Mouse (Mus musculus) hindbrain, embryonic 13.5 days (tissue): ENCODE data around the gene Dlgap1. TPM values are rescaled to one million over a fixed set of nuclear protein-coding genes. Genes with fewer than 3 reads are reported as not detected.

Experiments used
- ATAC-seq: fragments of 200-750 bp; cut with Nextera tagmentation; 2 replicates; pipeline ENCODE4 v1.8.0; 2017; ENCODE audit warnings: moderate TSS enrichment; ENCODE audit not compliant: low FRiP score
- H3K27ac ChIP-seq: fragments of 300-500 bp; sonication (generic); 2 replicates; pipeline ENCODE4 v1.5.1; 2015; ENCODE audit warnings: inconsistent platforms, mild to moderate bottlenecking, moderate library complexity
- H3K27me3 ChIP-seq: fragments of 300-500 bp; sonication (generic); 2 replicates; pipeline ENCODE4 v1.6.1; 2015; ENCODE audit warnings: mild to moderate bottlenecking, inconsistent platforms
- H3K36me3 ChIP-seq: fragments of 300-500 bp; sonication (generic); 2 replicates; pipeline ENCODE4 v1.6.1; 2015; ENCODE audit warnings: mild to moderate bottlenecking, inconsistent platforms
- H3K4me1 ChIP-seq: fragments of 300-500 bp; sonication (generic); replicated peaks from 2 replicates; pipeline ENCODE4 v1.6.1; 2015; ENCODE audit warnings: inconsistent platforms
- H3K4me2 ChIP-seq: fragments of 300-500 bp; sonication (generic); 2 replicates; pipeline ENCODE4 v1.6.1; 2015; ENCODE audit warnings: inconsistent platforms, mild to moderate bottlenecking, moderate library complexity
- H3K4me3 ChIP-seq: fragments of 300-500 bp; sonication (generic); 2 replicates; pipeline ENCODE4 v1.5.1; 2015; ENCODE audit warnings: mild to moderate bottlenecking, inconsistent platforms
- H3K9ac ChIP-seq: fragments of 300-500 bp; sonication (generic); 2 replicates; pipeline ENCODE4 v1.6.1; 2015; ENCODE audit warnings: mild to moderate bottlenecking, inconsistent platforms
- H3K9me3 ChIP-seq: fragments of 300-500 bp; sonication (generic); 2 replicates; pipeline ENCODE4 v1.6.1; 2016; ENCODE audit warnings: inconsistent platforms
- WGBS: fragments of 180-500 bp; shearing (Covaris S2); methylation state at CpG from one replicate; pipeline ENCODE4 v1.1.7; 2015; 5-methylcytosine and 5-hydroxymethylcytosine counted together
- polyA plus RNA-seq: library from polyadenylated mRNA; unstranded; fragments of >200 nt; fragmentation: Nextera tagmentation; extraction: Ambion mirVana; gene quantifications from 2 replicates; pipeline ENCODE4 v1.2.1, GENCODE M21; 2015

Dlgap1 gene
- polyA plus RNA-seq, 1 experiment from 2014 or later: 15.7 TPM

DNA sequence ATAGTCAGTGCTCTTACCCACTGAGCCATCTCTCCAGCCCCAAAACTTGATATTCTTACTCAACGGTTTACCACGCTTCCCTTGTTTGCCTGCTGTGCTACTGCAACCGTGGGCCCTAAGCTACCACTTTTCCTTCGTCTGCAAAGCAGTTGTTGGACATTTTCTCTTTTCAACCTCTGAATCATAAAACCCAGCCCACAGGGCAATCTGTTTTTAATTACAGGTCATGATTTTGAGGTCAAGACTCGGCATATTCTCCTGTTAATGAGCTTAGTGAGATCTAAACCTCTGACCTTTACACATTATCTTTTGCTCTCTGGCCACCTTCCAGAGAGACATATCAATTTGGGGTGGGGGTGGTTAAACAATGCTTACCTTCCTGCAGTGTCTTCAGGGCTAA lies 869.7 kb downstream of the Dlgap1 start:
- no peaks in the 10 kb centered on the region for H3K9me3 ChIP-seq
- H3K27ac ChIP-seq: no peak overlapping the region
- no peak overlapping the region for H3K4me2 ChIP-seq
- H3K27me3 ChIP-seq: no peaks in the 10 kb centered on the region
- H3K4me1 ChIP-seq: peaks cover 10% of the 10 kb centered on the region
- no peak overlapping the region for H3K4me3 ChIP-seq
- ATAC-seq: no peak
- no peaks in the 10 kb centered on the region; the same call in 1 of the 2 replicates for H3K36me3 ChIP-seq
- WGBS: 76% methylated on average over 5 of the region's 5 CpGs
- H3K9ac ChIP-seq: no peak overlapping the region

DNA sequence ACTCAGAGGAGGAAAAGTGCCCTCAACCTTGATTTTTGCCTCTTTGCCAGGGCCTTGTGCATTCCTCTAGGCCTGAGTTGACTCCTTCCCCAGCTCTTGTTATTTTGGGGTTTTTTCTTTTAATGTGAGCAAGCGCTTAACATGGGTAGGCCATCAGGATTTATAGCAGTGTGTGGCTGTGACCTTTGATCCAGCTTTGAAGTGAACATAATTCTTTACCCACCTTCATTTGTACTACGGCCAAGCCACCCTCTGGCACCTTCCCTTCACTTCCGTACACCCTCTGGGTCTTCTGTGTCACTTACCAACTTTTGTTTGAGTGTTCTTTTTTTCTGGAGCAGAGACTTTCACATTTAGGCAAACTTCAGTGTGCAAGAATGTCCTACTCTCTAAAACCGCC lies 874.4 kb downstream of the Dlgap1 start:
- H3K36me3 ChIP-seq: no peaks in the 10 kb centered on the region; the same call in 1 of the 2 replicates
- no peaks in the 10 kb centered on the region for H3K9me3 ChIP-seq
- no peak overlapping the region for H3K4me3 ChIP-seq
- no peak overlapping the region for H3K9ac ChIP-seq
- no peak overlapping the region for H3K27ac ChIP-seq
- WGBS: 84% methylated on average over 4 of the region's 4 CpGs
- no peak for ATAC-seq
- no peak overlapping the region for H3K4me2 ChIP-seq
- H3K4me1 ChIP-seq: peaks cover 9% of the 10 kb centered on the region; the same call in 1 of the 2 replicates
- no peaks in the 10 kb centered on the region for H3K27me3 ChIP-seq

DNA sequence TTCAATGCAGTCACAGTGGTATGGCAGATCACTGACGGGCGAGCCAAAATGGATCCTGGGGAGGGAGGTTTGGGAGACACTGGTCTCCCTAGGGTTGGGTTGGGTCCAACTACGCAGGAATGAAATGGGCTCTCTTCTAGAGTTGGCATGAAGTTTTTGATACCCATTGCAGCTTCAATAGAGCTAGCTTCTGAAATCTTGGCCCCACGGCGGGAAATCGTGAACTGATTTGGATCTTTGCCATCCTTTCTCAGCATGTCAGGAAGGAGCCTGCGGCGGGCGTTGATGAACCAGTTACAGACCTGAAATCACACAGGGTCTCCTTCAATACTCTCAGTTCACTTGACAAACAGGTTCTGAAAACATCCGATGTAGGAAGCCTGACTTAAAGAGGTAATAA lies 876.1 kb downstream of the Dlgap1 start:
- Histone ChIP-seq H3K27ac (no peak overlapping the region), H3K9me3 (no peaks in the 10 kb centered on the region), H3K27me3 (peaks cover 14% of the 10 kb centered on the region; the same call in 1 of the 2 replicates), H3K36me3 (no peaks in the 10 kb centered on the region; the same call in 1 of the 2 replicates), H3K4me1 (peaks cover 26% of the 10 kb centered on the region), H3K9ac (no peak overlapping the region), H3K4me2 (no peak overlapping the region), H3K4me3 (no peak overlapping the region)
- 0 out of 2 replicates have a peak, but pooled peaks have one; percentile 11 for ATAC-seq
- whole genome bisulfite sequencing: 61% methylated on average over 10 of the region's 10 CpGs

DNA sequence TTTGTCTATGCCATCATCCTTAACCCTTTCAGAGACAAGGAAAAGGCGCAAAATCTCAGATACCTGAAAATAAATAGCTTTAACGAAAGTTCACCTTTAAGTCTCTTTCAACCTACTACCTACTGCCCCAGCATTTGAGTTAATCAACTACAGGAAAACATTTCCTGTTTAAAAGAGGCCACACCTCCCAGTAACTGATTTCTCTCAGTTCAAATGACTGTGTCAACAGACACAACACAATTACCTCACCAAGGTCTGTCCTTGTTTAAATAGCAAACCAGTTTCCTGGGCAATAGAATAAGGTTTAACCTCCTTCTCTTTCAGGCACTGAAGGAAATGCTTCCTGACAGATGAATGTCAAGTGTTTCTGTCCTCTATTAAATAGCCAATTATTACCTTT lies 876.7 kb downstream of the Dlgap1 start:
- Histone ChIP-seq H3K27ac (no peak overlapping the region), H3K9ac (no peak overlapping the region), H3K4me1 (peaks cover 32% of the 10 kb centered on the region), H3K27me3 (peaks cover 19% of the 10 kb centered on the region), H3K36me3 (no peaks in the 10 kb centered on the region; the same call in 1 of the 2 replicates), H3K9me3 (no peaks in the 10 kb centered on the region), H3K4me3 (no peak overlapping the region), H3K4me2 (no peak overlapping the region)
- 84% methylated on average over 2 of the region's 2 CpGs for WGBS
- no peak for ATAC-seq

DNA sequence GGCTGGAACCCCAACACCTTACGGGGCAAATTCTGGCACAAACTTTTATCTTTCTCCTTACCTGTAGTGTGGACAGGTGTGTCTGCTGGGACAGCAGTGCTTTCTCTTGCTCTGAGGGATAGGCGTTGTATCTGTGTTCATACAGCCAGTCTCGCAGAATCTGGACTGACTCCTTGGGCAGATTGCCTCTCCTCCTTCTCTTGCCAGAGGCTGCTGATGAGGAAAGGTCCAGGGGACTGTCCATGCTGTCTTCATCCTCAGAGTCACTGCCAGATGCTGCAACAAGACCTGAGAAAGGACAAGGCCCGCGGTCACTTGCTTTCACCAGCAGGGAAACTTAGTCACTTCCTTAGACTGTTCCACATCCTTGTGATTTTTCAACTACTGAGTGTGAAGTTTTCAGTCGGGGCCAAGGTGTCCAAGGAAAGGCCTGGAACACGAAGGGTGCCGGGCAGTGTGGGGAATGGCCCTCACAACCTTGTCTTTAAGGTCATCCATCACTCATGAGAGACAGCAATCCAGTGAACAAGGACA lies 877.3 kb downstream of the Dlgap1 start:
- H3K9me3 ChIP-seq: no peaks in the 10 kb centered on the region
- no peaks in the 10 kb centered on the region; the same call in 1 of the 2 replicates for H3K36me3 ChIP-seq
- H3K9ac ChIP-seq: peak overlapping the region; percentile 24; the same call in 1 of the 2 replicates
- peaks cover 38% of the 10 kb centered on the region for H3K4me1 ChIP-seq
- H3K4me3 ChIP-seq: no peak overlapping the region
- no peak for ATAC-seq
- no peak overlapping the region for H3K4me2 ChIP-seq
- WGBS: 72% methylated on average over 8 of the region's 8 CpGs
- H3K27me3 ChIP-seq: peaks cover 22% of the 10 kb centered on the region
- no peak overlapping the region for H3K27ac ChIP-seq

DNA sequence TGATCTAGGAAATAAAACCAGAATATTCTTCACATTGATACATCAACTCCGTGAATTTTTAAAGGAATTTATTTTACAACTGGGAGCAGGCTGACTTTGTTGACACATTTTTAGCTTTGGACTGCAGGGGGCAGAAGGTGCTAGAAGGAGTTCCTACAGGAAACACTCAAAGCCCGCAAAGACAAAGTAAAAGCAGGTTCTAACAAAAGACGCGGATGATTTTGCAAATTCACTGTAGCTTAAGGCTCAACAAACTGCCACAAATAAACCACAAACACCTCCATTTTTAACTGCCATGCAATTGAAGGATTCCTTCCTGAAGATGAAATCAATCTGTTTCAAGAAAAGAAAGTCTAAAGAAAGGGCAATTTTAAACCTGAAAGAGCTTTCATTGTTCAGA lies 878.2 kb downstream of the Dlgap1 start:
- Histone ChIP-seq H3K36me3 (no peaks in the 10 kb centered on the region; the same call in 1 of the 2 replicates), H3K9ac (no peak overlapping the region), H3K27ac (no peak overlapping the region), H3K4me3 (no peak overlapping the region), H3K9me3 (no peaks in the 10 kb centered on the region), H3K4me2 (peak overlapping the region; percentile 31; the same call in 1 of the 2 replicates), H3K27me3 (peaks cover 28% of the 10 kb centered on the region), H3K4me1 (peaks cover 47% of the 10 kb centered on the region)
- 7% methylated on average over 4 of the region's 4 CpGs for WGBS
- ATAC-seq: no peak

DNA sequence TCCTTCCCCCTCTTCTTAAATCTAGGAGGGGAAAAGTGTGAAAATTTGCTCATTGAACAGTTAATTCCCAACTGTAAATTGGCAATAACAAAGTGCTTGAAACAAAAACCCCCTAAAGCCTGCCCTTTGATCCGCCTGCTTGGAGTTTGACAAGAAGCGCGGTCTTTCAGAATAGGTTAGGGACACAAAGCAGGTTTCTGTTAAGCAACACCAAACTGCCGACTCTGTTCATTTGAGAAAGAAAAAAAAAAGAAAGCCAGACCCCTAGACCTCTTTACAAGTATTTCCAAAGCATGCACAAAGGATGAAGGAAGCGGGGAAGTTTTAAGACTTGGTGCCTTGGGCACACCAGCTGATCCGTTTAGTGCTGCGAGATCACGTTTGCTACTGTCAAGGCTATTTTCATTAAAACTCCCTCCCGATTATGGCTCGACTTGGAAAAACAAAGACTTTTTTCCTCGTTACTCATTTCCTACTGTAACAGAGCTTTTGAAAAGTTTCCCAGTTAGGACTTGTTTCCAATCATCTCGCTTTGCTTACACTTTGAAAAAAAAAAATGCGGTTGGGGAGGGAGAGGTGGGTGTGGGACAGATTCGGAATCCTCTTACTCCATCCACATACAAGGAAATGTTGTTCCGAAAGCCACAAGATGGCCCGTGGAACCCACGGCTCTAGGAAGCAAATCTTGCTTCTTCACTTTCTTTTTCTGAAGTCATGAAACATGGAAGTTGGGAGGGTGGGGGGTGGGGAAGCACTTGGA lies 879.1 kb downstream of the Dlgap1 start:
- Histone ChIP-seq H3K9me3 (no peaks in the 10 kb centered on the region), H3K27ac (peak overlapping the region; percentile 89), H3K27me3 (peaks cover 28% of the 10 kb centered on the region), H3K4me3 (peak overlapping the region; percentile 61), H3K4me1 (peaks cover 54% of the 10 kb centered on the region), H3K9ac (peak overlapping the region; percentile 82; the same call in 1 of the 2 replicates), H3K4me2 (peak overlapping the region; percentile 94), H3K36me3 (no peaks in the 10 kb centered on the region; the same call in 1 of the 2 replicates)
- under 1% methylated on average over 17 of the region's 17 CpGs for WGBS
- ATAC-seq: no peak

DNA sequence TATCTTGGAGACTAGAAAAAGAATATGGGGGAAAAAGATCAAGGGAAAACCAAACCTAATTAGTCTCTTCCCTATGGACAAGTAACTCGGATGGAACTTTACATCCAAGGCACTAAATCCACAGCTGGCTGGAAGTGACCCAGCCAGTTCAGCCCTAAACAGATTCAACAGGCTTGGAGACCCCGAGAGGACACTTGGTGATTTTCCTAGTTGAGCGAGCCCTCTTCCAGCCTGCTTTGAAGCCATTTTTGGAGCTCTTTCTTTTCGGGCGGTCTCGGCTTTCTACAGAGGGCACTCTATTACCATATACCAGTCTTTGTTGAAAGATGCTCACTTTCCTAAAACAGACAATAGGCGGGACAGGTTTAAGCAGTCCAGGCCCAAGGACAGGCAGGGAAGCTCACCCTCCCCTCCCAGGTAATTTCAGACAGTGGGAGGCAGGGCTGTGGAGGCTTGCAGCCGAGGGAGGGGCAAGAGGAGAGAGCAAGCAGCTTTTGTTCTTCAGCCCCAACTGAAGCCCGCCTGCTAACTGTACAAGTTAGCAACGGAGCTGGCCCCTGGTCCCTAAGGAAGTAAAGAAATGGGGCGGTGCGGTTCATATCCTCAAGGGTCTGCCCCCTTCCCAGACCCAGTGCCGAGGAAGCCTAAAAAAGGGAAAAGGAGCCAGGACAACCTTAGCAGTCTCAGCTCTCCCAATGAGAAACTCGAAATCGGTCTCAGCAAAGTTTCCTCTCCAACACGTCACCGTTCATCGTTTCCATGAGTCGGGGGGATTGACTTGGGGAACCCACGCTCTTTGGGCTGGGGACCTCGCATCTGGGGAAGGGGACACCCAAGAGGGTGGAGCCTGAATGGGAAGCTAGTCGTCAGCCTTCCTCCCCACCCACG lies 879.9 kb downstream of the Dlgap1 start:
- Histone ChIP-seq H3K27me3 (peaks cover 28% of the 10 kb centered on the region), H3K9me3 (no peaks in the 10 kb centered on the region), H3K4me1 (peaks cover 57% of the 10 kb centered on the region), H3K4me3 (peak overlapping the region; percentile 61), H3K27ac (peak overlapping the region; percentile 89), H3K4me2 (peak overlapping the region; percentile 94), H3K36me3 (no peaks in the 10 kb centered on the region; the same call in 1 of the 2 replicates), H3K9ac (peak overlapping the region; percentile 82)
- WGBS: under 1% methylated on average over 23 of the region's 23 CpGs
- ATAC-seq: no peak

DNA sequence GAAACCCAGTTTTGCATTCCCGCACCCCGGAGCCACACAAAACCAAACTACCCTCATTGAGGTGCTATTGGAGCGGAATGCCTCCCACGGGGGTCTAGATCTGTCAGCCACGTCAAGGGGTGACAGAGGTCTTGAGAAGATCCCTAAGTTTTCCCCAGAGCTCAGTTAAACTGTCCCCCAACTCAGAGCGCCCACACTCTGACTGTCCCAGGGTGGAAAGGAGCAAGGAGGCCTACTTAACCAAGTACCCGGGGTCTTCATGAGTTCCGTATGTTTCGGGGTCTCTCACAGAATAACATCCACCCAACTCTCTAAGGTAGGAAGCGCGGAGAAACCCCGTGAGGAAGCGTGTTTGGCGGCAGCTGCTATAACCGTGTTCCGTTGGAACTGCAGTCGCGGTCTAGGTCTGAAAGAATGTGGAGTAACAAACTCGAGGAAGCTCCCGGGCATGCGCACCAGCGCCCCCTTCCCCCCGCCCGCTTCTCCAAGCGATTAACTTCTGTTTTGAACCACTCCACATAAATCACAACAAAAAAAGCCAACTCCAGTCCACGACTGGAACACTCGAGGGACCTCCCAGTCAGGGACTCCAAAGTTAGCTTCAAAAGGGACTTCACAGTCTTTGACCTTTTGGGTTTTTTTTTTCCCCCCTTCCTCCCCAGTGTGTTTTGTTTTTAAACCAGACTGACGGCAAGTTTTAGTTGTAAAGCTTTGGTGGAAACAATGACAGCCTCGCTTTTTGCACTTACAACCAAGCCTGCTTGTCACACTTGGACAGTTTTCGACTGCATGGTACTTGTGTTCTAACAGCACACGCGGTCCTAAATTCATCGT lies 880.7 kb downstream of the Dlgap1 start:
- peaks cover 36% of the 10 kb centered on the region for H3K27me3 ChIP-seq
- WGBS: under 1% methylated on average over 33 of the region's 33 CpGs
- H3K4me1 ChIP-seq: peaks cover 60% of the 10 kb centered on the region
- peak overlapping the region; percentile 94 for H3K4me2 ChIP-seq
- H3K9ac ChIP-seq: peak overlapping the region; percentile 82
- peak overlapping the region; percentile 61 for H3K4me3 ChIP-seq
- no peaks in the 10 kb centered on the region for H3K9me3 ChIP-seq
- ATAC-seq: no peak
- H3K27ac ChIP-seq: peak overlapping the region; percentile 89
- no peaks in the 10 kb centered on the region for H3K36me3 ChIP-seq

DNA sequence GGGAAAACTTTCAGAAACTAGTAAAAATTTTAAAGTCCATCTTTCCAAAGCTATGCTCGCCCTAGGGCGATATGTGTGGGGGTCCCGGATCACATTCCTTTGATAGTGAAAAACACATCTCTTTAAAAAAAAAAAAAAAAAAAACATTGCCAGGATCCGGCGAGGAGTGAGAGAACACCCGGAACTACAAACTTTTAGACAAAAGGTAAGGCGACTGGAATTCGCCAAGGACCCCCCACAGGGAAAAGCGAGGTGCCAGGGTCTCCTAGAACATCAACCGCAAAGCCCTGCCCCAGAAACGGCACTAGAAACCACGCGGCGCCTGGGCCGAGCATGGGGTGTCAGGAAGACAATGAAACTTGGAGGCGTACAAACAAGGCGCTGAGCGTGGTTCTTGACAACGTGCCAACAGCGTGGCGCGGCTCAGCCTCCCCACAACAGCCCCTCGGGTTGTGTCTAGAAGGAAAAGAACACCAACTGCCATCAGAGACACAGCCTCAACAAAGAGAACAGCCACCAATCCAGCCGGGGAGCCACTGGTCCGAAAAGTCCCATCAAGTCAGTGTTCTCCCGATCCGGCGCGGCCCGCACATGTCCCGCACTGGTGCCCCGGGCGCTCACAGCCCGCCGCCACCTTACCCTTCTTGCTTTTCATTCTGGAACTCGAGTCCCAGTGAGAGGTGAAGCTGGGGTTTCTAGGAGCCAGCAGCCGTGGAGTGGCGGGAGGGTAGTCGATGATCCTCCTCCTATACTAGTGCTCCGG lies 881.5 kb downstream of the Dlgap1 start:
- H3K27ac ChIP-seq: peak overlapping the region; percentile 89
- peaks cover 57% of the 10 kb centered on the region for H3K4me1 ChIP-seq
- peak overlapping the region; percentile 61 for H3K4me3 ChIP-seq
- ATAC-seq: peak; percentile 15
- under 1% methylated on average over 40 of the region's 40 CpGs for WGBS
- H3K9me3 ChIP-seq: no peaks in the 10 kb centered on the region
- H3K9ac ChIP-seq: peak overlapping the region; percentile 82
- peak overlapping the region; percentile 94 for H3K4me2 ChIP-seq
- H3K36me3 ChIP-seq: no peaks in the 10 kb centered on the region
- H3K27me3 ChIP-seq: peaks cover 36% of the 10 kb centered on the region
